Comparison of ENCODE assay signal across 8 mouse cellular contexts in genomic region chr2:160732420-160732995, GRCm38 (mm10). TPM values are rescaled to one million over a fixed set of nuclear protein-coding genes. Genes with fewer than 3 reads are reported as not detected.
DNase-seq lines count a peak whose midpoint lies in the region; ATAC-seq and TF ChIP-seq lines count a peak whose summit lies in the region.

No protein-coding gene starts in this region.

- 41% methylated on average over 9 of the region's 9 CpGs for WGBS in forebrain, embryonic 16.5 days
- 20% methylated on average over 8 of the region's 9 CpGs for WGBS in liver, postnatal 0 days (ENCODE audit: insufficient replicate concordance)

- no peak for TF ChIP-seq CTCF in liver, postnatal 0 days (IDR thresholded peaks at IDR 0.05; ENCODE audit: low read depth)

- peaks cover 9% of the 10 kb centered on the region; the same call in 1 of the 2 replicates for H3K36me3 ChIP-seq in forebrain, embryonic 16.5 days (ENCODE audit: control insufficient read depth, insufficient read depth)
- no peaks in the 10 kb centered on the region for H3K36me3 ChIP-seq in liver, postnatal 0 days (replicated peaks; ENCODE audit: insufficient read depth, low read length)

- no peaks in the 10 kb centered on the region for H3K27me3 ChIP-seq in forebrain, embryonic 16.5 days (replicated peaks; ENCODE audit: control insufficient read depth, insufficient read depth, low read length)
- H3K27me3 ChIP-seq in liver, postnatal 0 days (ENCODE audit: insufficient read depth, low read length), result peaks cover 11% of the 10 kb centered on the region; the same call in 1 of the 2 replicates

- H3K9ac ChIP-seq in forebrain, embryonic 16.5 days (replicated peaks; ENCODE audit: low read depth, low read length), result peak overlapping the region; percentile 100
- peak overlapping the region; percentile 79 for H3K9ac ChIP-seq in liver, postnatal 0 days (replicated peaks)

- TF ChIP-seq EP300 in liver, postnatal 0 days (IDR thresholded peaks at IDR 0.05; ENCODE audit: low read depth), result no peak

- no peaks in the 10 kb centered on the region for H3K9me3 ChIP-seq in forebrain, embryonic 16.5 days (ENCODE audit: control insufficient read depth, low read length)
- no peaks in the 10 kb centered on the region for H3K9me3 ChIP-seq in liver, postnatal 0 days (ENCODE audit: low read length)

- peak overlapping the region; percentile 92 for H3K4me2 ChIP-seq in forebrain, embryonic 16.5 days (ENCODE audit: low read length)
- H3K4me2 ChIP-seq in liver, postnatal 0 days (ENCODE audit: low read depth, low read length), result peak overlapping the region; percentile 96

- peaks cover 39% of the 10 kb centered on the region for H3K4me1 ChIP-seq in forebrain, embryonic 16.5 days (replicated peaks; ENCODE audit: control insufficient read depth, insufficient read depth, low read length)
- H3K4me1 ChIP-seq in liver, postnatal 0 days (ENCODE audit: insufficient read depth), result peaks cover 48% of the 10 kb centered on the region

- no peak overlapping the region for H3K27ac ChIP-seq in forebrain, embryonic 16.5 days (ENCODE audit: low read length)
- peak overlapping the region; percentile 83 for H3K27ac ChIP-seq in liver, postnatal 0 days (ENCODE audit: low read depth)

- H3K4me3 ChIP-seq in forebrain, embryonic 16.5 days (replicated peaks; ENCODE audit: low read length), result peak overlapping the region; percentile 88
- peak overlapping the region; percentile 86 for H3K4me3 ChIP-seq in liver, postnatal 0 days (ENCODE audit: low read depth, low read length)

- ATAC-seq in forebrain, embryonic 16.5 days, result no peak
- no peak for ATAC-seq in liver, postnatal 0 days

- DNase-seq in gastrocnemius, postnatal 25 days, result peak; percentile 7
- DNase-seq in gastrocnemius, postnatal 10 days, result no peak
- DNase-seq in CD4-positive helper T cell, adult 2 months (ENCODE audit: low read depth, low spot score), result peak; percentile 48
- DNase-seq in liver, postnatal 0 days, result no peak
- no peak for DNase-seq in right cerebral cortex, adult 18-20 months
- no peak for DNase-seq in right cerebral cortex, postnatal 10 days (ENCODE audit: low spot score in 2 of 2)
- DNase-seq in c-Kit-positive CD71-positive TER-119-positive erythroid progenitor cells, embryonic 14.5 days (ENCODE audit: low spot score), result no peak

RNA-seq across cellular contexts. Expression of gene Plcg1, which starts 1.4 kb away (rescaled TPM):
- 10 to 100 TPM; 19.8 to 24.5 TPM for total RNA-seq in gastrocnemius, postnatal 25 days (2021)
- total RNA-seq in gastrocnemius, postnatal 10 days (2021), result 10 to 100 TPM; 43.3 to 64.5 TPM
- polyA plus RNA-seq in forebrain, embryonic 16.5 days (2015; fragmentation: Nextera tagmentation; extraction: Ambion mirVana), result 83.2 and 84.4 TPM in 2 replicates
- 5.0 and 6.6 TPM in 2 replicates for polyA plus RNA-seq in liver, postnatal 0 days (2015; fragmentation: Nextera tagmentation; extraction: Ambion mirVana)

Comparison
In these comparisons a context has a peak if more than half of its experiments do, and no peak if none do; other contexts are left out.
1. DNase-seq: peak in gastrocnemius, postnatal 25 days (single experiment) and CD4-positive helper T cell, adult 2 months (single experiment); none in gastrocnemius, postnatal 10 days (single experiment), liver, postnatal 0 days (single experiment), right cerebral cortex, adult 18-20 months (single experiment), right cerebral cortex, postnatal 10 days (0 of 2) and c-Kit-positive CD71-positive TER-119-positive erythroid progenitor cells, embryonic 14.5 days (single experiment).